Mouse (Mus musculus) large intestine, adult 2 months (tissue): ENCODE measurements around the gene Samhd1. TPM values are rescaled to one million over a fixed set of nuclear protein-coding genes. Genes with fewer than 3 reads are reported as not detected.
"Not testable (repeated sequence)": the region's sequence is repeated elsewhere in the genome, so short reads cannot be mapped to it uniquely, and the experiment has no call there.

ENCODE experiments used
- DNase-seq: peaks from one replicate; pipeline ENCODE4 v3.0.0-alpha.2; 2012; ENCODE audit warnings: low read depth, low spot score
- WGBS: fragments of 180-500 bp; shearing (Covaris S2); methylation state at CpG from one replicate; pipeline ENCODE4 v1.1.7; 2018; 5-methylcytosine and 5-hydroxymethylcytosine counted together
- polyA plus RNA-seq: library from polyadenylated mRNA; depleted of rRNA; stranded (reverse); fragments of >200 nt; gene quantifications from 2 replicates; pipeline ENCODE4 v1.2.3, GENCODE M21; 2012; rRNA removed

Samhd1 gene
- 28.3 and 47.1 TPM in 2 replicates for polyA plus RNA-seq

- peak; percentile 86 for DNase-seq
- under 1% methylated on average over 32 of the region's 32 CpGs for WGBS
Observed at GRCm38 (mm10) chr2:157135014-157135413, at the start of gene Samhd1. Gene Samhd1 (minus strand): TSS chr2:157135265.

GRCm38 (mm10) chr2:157178167-157178566 lies 43.1 kb upstream of the Samhd1 start:
- no peak for DNase-seq
- 71% methylated on average over 6 of the region's 6 CpGs for WGBS

GRCm38 (mm10) chr2:157176248-157176647 lies 41.2 kb upstream of the Samhd1 start:
- DNase-seq, result no peak
- WGBS, result 86% methylated on average over 3 of the region's 3 CpGs

GRCm38 (mm10) chr2:157174416-157174815 lies 39.4 kb upstream of the Samhd1 start:
- WGBS, result 81% methylated on average over 5 of the region's 5 CpGs
- no peak for DNase-seq

GRCm38 (mm10) chr2:157173555-157173954 lies 38.5 kb upstream of the Samhd1 start:
- no peak for DNase-seq
- WGBS, result 93% methylated on average over 6 of the region's 6 CpGs

- DNase-seq, result no peak
- 73% methylated on average over 6 of the region's 6 CpGs for WGBS
Observed at GRCm38 (mm10) chr2:157172984-157173383, 37.9 kb upstream of the Samhd1 start.

GRCm38 (mm10) chr2:157170626-157171025 lies 35.6 kb upstream of the Samhd1 start:
- DNase-seq, result no peak
- 69% methylated on average over 6 of the region's 6 CpGs for WGBS

GRCm38 (mm10) chr2:157170166-157170565 lies 35.1 kb upstream of the Samhd1 start:
- WGBS, result 58% methylated on average over 5 of the region's 5 CpGs
- no peak for DNase-seq

GRCm38 (mm10) chr2:157166371-157167080 lies 31.5 kb upstream of the Samhd1 start:
- WGBS, result 95% methylated on average over 12 of the region's 12 CpGs
- DNase-seq, result no peak

- DNase-seq, result not testable (repeated sequence)
Observed at GRCm38 (mm10) chr2:157165312-157166224, 30.5 kb upstream of the Samhd1 start.

GRCm38 (mm10) chr2:157164101-157164500 lies 29.0 kb upstream of the Samhd1 start:
- WGBS, result 90% methylated on average over 2 of the region's 2 CpGs
- no peak for DNase-seq

GRCm38 (mm10) chr2:157156079-157156478 lies 21.0 kb upstream of the Samhd1 start:
- 97% methylated on average over 1 of the region's 1 CpGs for WGBS
- no peak for DNase-seq

- WGBS, result 82% methylated on average over 2 of the region's 2 CpGs
- no peak for DNase-seq
Observed at GRCm38 (mm10) chr2:157153235-157153634, 18.2 kb upstream of the Samhd1 start.

GRCm38 (mm10) chr2:157148417-157148816 lies 13.4 kb upstream of the Samhd1 start:
- DNase-seq, result no peak
- 83% methylated on average over 5 of the region's 5 CpGs for WGBS

- whole genome bisulfite sequencing, result 84% methylated on average over 9 of the region's 9 CpGs
- DNase-seq, result no peak
Observed at GRCm38 (mm10) chr2:157147397-157148020, 12.4 kb upstream of the Samhd1 start.

- DNase-seq, result no peak
- 50% methylated on average over 1 of the region's 1 CpGs for WGBS
Observed at GRCm38 (mm10) chr2:157145173-157145572, 10.1 kb upstream of the Samhd1 start.

- WGBS, result 90% methylated on average over 5 of the region's 5 CpGs
- no peak for DNase-seq
Observed at GRCm38 (mm10) chr2:157144132-157144531, 9.1 kb upstream of the Samhd1 start.

- DNase-seq, result no peak
- WGBS, result 77% methylated on average over 4 of the region's 4 CpGs
Observed at GRCm38 (mm10) chr2:157141962-157142361, 6.9 kb upstream of the Samhd1 start.

GRCm38 (mm10) chr2:157139251-157139802 lies 4.3 kb upstream of the Samhd1 start:
- DNase-seq, result no peak
- 83% methylated on average over 5 of the region's 5 CpGs for WGBS

GRCm38 (mm10) chr2:157138808-157139207 lies 3.7 kb upstream of the Samhd1 start:
- WGBS, result 75% methylated on average over 5 of the region's 5 CpGs
- no peak for DNase-seq
